Mouse (Mus musculus) layer of hippocampus, adult 9-10 months (tissue): ENCODE measurements around the gene 2700049A03Rik.

Source experiments
- DNase-seq: peaks from one replicate; pipeline ENCODE4 v3.0.0; 2022; ENCODE audit warnings: low spot score

The 2700049A03Rik gene

GRCm38 (mm10) chr12:71184396-71184795, 47.7 kb downstream of the 2700049A03Rik start:
- no peak for DNase-seq

GRCm38 (mm10) chr12:71192705-71193104, 56.1 kb downstream of the 2700049A03Rik start:
- DNase-seq, result no peak

GRCm38 (mm10) chr12:71197671-71198070, 61.0 kb downstream of the 2700049A03Rik start:
- peak; percentile 25 for DNase-seq

GRCm38 (mm10) chr12:71201753-71202152, 65.1 kb downstream of the 2700049A03Rik start:
- DNase-seq, result no peak

GRCm38 (mm10) chr12:71204303-71204702, 67.7 kb downstream of the 2700049A03Rik start:
- DNase-seq, result no peak

GRCm38 (mm10) chr12:71217191-71217590, 80.5 kb downstream of the 2700049A03Rik start:
- no peak for DNase-seq

- DNase-seq, result no peak
Observed at GRCm38 (mm10) chr12:71217866-71218522, 81.3 kb downstream of the 2700049A03Rik start.

GRCm38 (mm10) chr12:71222761-71223160, 86.1 kb downstream of the 2700049A03Rik start:
- no peak for DNase-seq

- no peak for DNase-seq
Observed at GRCm38 (mm10) chr12:71227769-71228168, 91.1 kb downstream of the 2700049A03Rik start.

- no peak for DNase-seq
Observed at GRCm38 (mm10) chr12:71228925-71229649, 92.4 kb downstream of the 2700049A03Rik start.

- DNase-seq, result no peak
Observed at GRCm38 (mm10) chr12:71231561-71231960, 94.9 kb downstream of the 2700049A03Rik start.

GRCm38 (mm10) chr12:71233426-71233825, 96.8 kb downstream of the 2700049A03Rik start:
- no peak for DNase-seq

GRCm38 (mm10) chr12:71237074-71237473, 100.4 kb downstream of the 2700049A03Rik start:
- no peak for DNase-seq

GRCm38 (mm10) chr12:71242791-71243190, 106.1 kb downstream of the 2700049A03Rik start:
- no peak for DNase-seq

- DNase-seq, result no peak
Observed at GRCm38 (mm10) chr12:71244766-71245390, 108.2 kb downstream of the 2700049A03Rik start.

GRCm38 (mm10) chr12:71247191-71247590, 110.5 kb downstream of the 2700049A03Rik start:
- no peak for DNase-seq

GRCm38 (mm10) chr12:71249348-71249747, 112.7 kb downstream of the 2700049A03Rik start:
- DNase-seq, result no peak

- no peak for DNase-seq
Observed at GRCm38 (mm10) chr12:71252509-71253167, 116.0 kb downstream of the 2700049A03Rik start.

GRCm38 (mm10) chr12:71254779-71255178, 118.1 kb downstream of the 2700049A03Rik start:
- no peak for DNase-seq

- DNase-seq, result no peak
Observed at GRCm38 (mm10) chr12:71258196-71258920, 121.7 kb downstream of the 2700049A03Rik start.

- no peak for DNase-seq
Observed at GRCm38 (mm10) chr12:71264211-71264610, 127.6 kb downstream of the 2700049A03Rik start.

GRCm38 (mm10) chr12:71269367-71269766, 132.7 kb downstream of the 2700049A03Rik start:
- no peak for DNase-seq
